7 mouse cellular contexts compared by ENCODE assay signal in genomic region chr4:134794959-134795358, GRCm38 (mm10). TPM values are rescaled to one million over a fixed set of nuclear protein-coding genes. Genes with fewer than 3 reads are reported as not detected.
DNase-seq lines count a peak whose midpoint lies in the region; ATAC-seq and TF ChIP-seq lines count a peak whose summit lies in the region.
"Not testable (repeated sequence)": the region's sequence is repeated elsewhere in the genome, so short reads cannot be mapped to it uniquely, and the experiment has no call there.

No protein-coding gene starts in this region.

- not testable (repeated sequence) for H3K4me3 ChIP-seq in forebrain, postnatal 0 days (ENCODE audit: low read depth, low read length); hindbrain, postnatal 0 days (ENCODE audit: low read length); layer of hippocampus, adult 2 months; lung, embryonic 14.5 days (ENCODE audit: low read depth, low read length); stomach, postnatal 0 days (ENCODE audit: low read depth, low read length)

- not testable (repeated sequence) for H3K4me1 ChIP-seq in forebrain, postnatal 0 days (ENCODE audit: insufficient read depth); hindbrain, postnatal 0 days (ENCODE audit: insufficient read depth, low read length); lung, embryonic 14.5 days (ENCODE audit: insufficient read depth); stomach, postnatal 0 days (replicated peaks; ENCODE audit: control insufficient read depth, insufficient read depth)

- DNase-seq in A20 (ENCODE audit: low read depth, low spot score), result peak; percentile 24
- not testable (repeated sequence) for DNase-seq in Patski (ENCODE audit: low read depth, low spot score); forebrain, postnatal 0 days; hindbrain, postnatal 0 days (ENCODE audit: low spot score); layer of hippocampus, adult 2 months (ENCODE audit: low spot score in 2 of 2); lung, embryonic 14.5 days; stomach, postnatal 0 days (ENCODE audit: low spot score)

- not testable (repeated sequence) for H3K27ac ChIP-seq in forebrain, postnatal 0 days (ENCODE audit: low read depth, low read length); hindbrain, postnatal 0 days; layer of hippocampus, adult 2 months; lung, embryonic 14.5 days (ENCODE audit: low read depth); stomach, postnatal 0 days (replicated peaks)

- H3K9ac ChIP-seq in forebrain, postnatal 0 days; hindbrain, postnatal 0 days (replicated peaks; ENCODE audit: low read length); lung, embryonic 14.5 days; stomach, postnatal 0 days (ENCODE audit: low read length): not testable (repeated sequence)

- H3K4me2 ChIP-seq in forebrain, postnatal 0 days (ENCODE audit: low read depth); hindbrain, postnatal 0 days (ENCODE audit: low read depth, low read length); lung, embryonic 14.5 days; stomach, postnatal 0 days (replicated peaks; ENCODE audit: low read depth): not testable (repeated sequence)

- H3K9me3 ChIP-seq in forebrain, postnatal 0 days (ENCODE audit: low read length); hindbrain, postnatal 0 days (ENCODE audit: low read length); lung, embryonic 14.5 days (ENCODE audit: low read depth, low read length); stomach, postnatal 0 days (ENCODE audit: control insufficient read depth, low read length): not testable (repeated sequence)

- POLR2A ChIA-PET in Patski (lab: Charles Lee), result not testable (repeated sequence)

- CTCF ChIA-PET in Patski (lab: Charles Lee), result interaction anchor here (1.8 kb wide), 1 partner anchor 10 kb away, joined by 9 read pairs; no protein-coding TSS in a partner anchor

- not testable (repeated sequence) for TF ChIP-seq EP300 in stomach, postnatal 0 days (optimal IDR thresholded peaks at IDR 0.05)

- TF ChIP-seq CTCF in Patski (IDR thresholded peaks at IDR 0.05), result peak; percentile 46
- TF ChIP-seq CTCF in forebrain, postnatal 0 days (IDR thresholded peaks at IDR 0.05; ENCODE audit: low read depth), result peak; percentile 42; the same call in 1 of the 2 replicates
- TF ChIP-seq CTCF in hindbrain, postnatal 0 days (IDR thresholded peaks at IDR 0.05; ENCODE audit: low read depth), result peak; percentile 38
- peak; percentile 46 for TF ChIP-seq CTCF in layer of hippocampus, adult 2 months (conservative IDR thresholded peaks at IDR 0.05)
- TF ChIP-seq CTCF in lung, embryonic 14.5 days (IDR thresholded peaks at IDR 0.05; ENCODE audit: low read depth), result 0 out of 2 replicates have a peak, but pooled peaks have one; percentile 10
- peak; percentile 50 for TF ChIP-seq CTCF in stomach, postnatal 0 days (IDR thresholded peaks at IDR 0.05; ENCODE audit: low read depth)

- not testable (repeated sequence) for ATAC-seq in Patski; forebrain, postnatal 0 days; hindbrain, postnatal 0 days; lung, embryonic 14.5 days (ENCODE audit: insufficient read depth); stomach, postnatal 0 days (ENCODE audit: low FRiP score, low TSS enrichment)

- H3K27me3 ChIP-seq in Patski; forebrain, postnatal 0 days (ENCODE audit: insufficient read depth, low read length); hindbrain, postnatal 0 days (ENCODE audit: insufficient read depth, low read length); lung, embryonic 14.5 days (ENCODE audit: insufficient read depth, low read length); stomach, postnatal 0 days (ENCODE audit: control insufficient read depth, insufficient read depth, low read length): not testable (repeated sequence)

- in situ Hi-C loops in Patski (cut with MboI; ENCODE audit: low pct_unique_long_range_greater_than_20kb), result loop anchor here (5.0 kb wide), 2 partner anchors 82 to 248 kb away; no protein-coding TSS in a partner anchor

- H3K36me3 ChIP-seq in forebrain, postnatal 0 days (ENCODE audit: insufficient read depth); hindbrain, postnatal 0 days (ENCODE audit: insufficient read depth, low read length); lung, embryonic 14.5 days (ENCODE audit: insufficient read depth); stomach, postnatal 0 days (ENCODE audit: control insufficient read depth, insufficient read depth, low read length): not testable (repeated sequence)

RNA-seq across cellular contexts. Expression of gene Ldlrap1, which starts 27.1 kb away (rescaled TPM):
- 17.1 TPM for polyA plus RNA-seq in Patski (2021)
- 1.2 and 1.7 TPM in 2 replicates for total RNA-seq in forebrain, postnatal 0 days (2014; rRNA removed)
- 2.3 TPM in 2 replicates for polyA plus RNA-seq in forebrain, postnatal 0 days (2015; fragmentation: Nextera tagmentation; extraction: Ambion mirVana)
- total RNA-seq in hindbrain, postnatal 0 days (2014; rRNA removed), result 2.6 and 3.1 TPM in 2 replicates
- polyA plus RNA-seq in hindbrain, postnatal 0 days (2015; fragmentation: Nextera tagmentation; extraction: Ambion mirVana), result 2.7 and 2.9 TPM in 2 replicates
- total RNA-seq in layer of hippocampus, adult 2 months (2021), result 1 to 10 TPM; 2.0 to 3.0 TPM
- polyA plus RNA-seq in lung, embryonic 14.5 days (2014; fragmentation: Nextera tagmentation; extraction: Ambion mirVana), result 21.2 and 22.2 TPM in 2 replicates
- polyA plus RNA-seq in stomach, postnatal 0 days (2015; fragmentation: Nextera tagmentation; extraction: Ambion mirVana), result 18.8 and 19.5 TPM in 2 replicates

RNA-seq across cellular contexts. Expression of gene Maco1, which starts 58.2 kb away (rescaled TPM):
- 27.0 TPM for polyA plus RNA-seq in Patski (2021)
- total RNA-seq in forebrain, postnatal 0 days (2014; rRNA removed), result 84.2 and 103 TPM in 2 replicates
- polyA plus RNA-seq in forebrain, postnatal 0 days (2015; fragmentation: Nextera tagmentation; extraction: Ambion mirVana), result 55.1 and 78.4 TPM in 2 replicates
- 43.6 and 45.5 TPM in 2 replicates for total RNA-seq in hindbrain, postnatal 0 days (2014; rRNA removed)
- polyA plus RNA-seq in hindbrain, postnatal 0 days (2015; fragmentation: Nextera tagmentation; extraction: Ambion mirVana), result 68.9 and 70.3 TPM in 2 replicates
- total RNA-seq in layer of hippocampus, adult 2 months (2021), result 10 to 100 TPM; 43.4 to 43.8 TPM
- polyA plus RNA-seq in lung, embryonic 14.5 days (2014; fragmentation: Nextera tagmentation; extraction: Ambion mirVana), result 34.4 and 36.5 TPM in 2 replicates
- 20.8 and 24.1 TPM in 2 replicates for polyA plus RNA-seq in stomach, postnatal 0 days (2015; fragmentation: Nextera tagmentation; extraction: Ambion mirVana)
